Mouse (Mus musculus) liver, embryonic 12.5 days (tissue): ENCODE measurements around the gene Ston2. TPM values are rescaled to one million over a fixed set of nuclear protein-coding genes. Genes with fewer than 3 reads are reported as not detected.

Experiments
- ATAC-seq: fragments of 200-750 bp; cut with Nextera tagmentation; 2 replicates; pipeline ENCODE4 v1.8.0; 2017; ENCODE audit warnings: moderate number of reproducible peaks, mild to moderate bottlenecking, moderate library complexity
- H3K27ac ChIP-seq: fragments of 300-500 bp; sonication (generic); 2 replicates; pipeline ENCODE4 v1.5.1; 2016; ENCODE audit warnings: mild to moderate bottlenecking
- H3K27me3 ChIP-seq: fragments of 300-500 bp; sonication (generic); replicated peaks from 2 replicates; pipeline ENCODE4 v1.6.1; 2016; ENCODE audit warnings: mild to moderate bottlenecking, moderate library complexity
- H3K36me3 ChIP-seq: fragments of 300-500 bp; sonication (generic); 2 replicates; pipeline ENCODE4 v1.6.1; 2016; ENCODE audit warnings: mild to moderate bottlenecking, moderate library complexity
- H3K4me1 ChIP-seq: fragments of 300-500 bp; sonication (generic); 2 replicates; pipeline ENCODE4 v1.6.1; 2016
- H3K4me2 ChIP-seq: fragments of 300-500 bp; sonication (generic); 2 replicates; pipeline ENCODE4 v1.6.1; 2016; ENCODE audit warnings: mild to moderate bottlenecking, moderate library complexity
- H3K4me3 ChIP-seq: fragments of 300-500 bp; sonication (generic); 2 replicates; pipeline ENCODE4 v1.5.1; 2016; ENCODE audit warnings: mild to moderate bottlenecking, moderate library complexity
- H3K9ac ChIP-seq: fragments of 300-500 bp; sonication (generic); 2 replicates; pipeline ENCODE4 v1.6.1; 2016; ENCODE audit warnings: mild to moderate bottlenecking, moderate library complexity
- H3K9me3 ChIP-seq: fragments of 300-500 bp; sonication (generic); replicated peaks from 2 replicates; pipeline ENCODE4 v1.6.1; 2016; ENCODE audit warnings: mild to moderate bottlenecking, moderate library complexity
- WGBS: fragments of 180-500 bp; shearing (Covaris S2); methylation state at CpG from one replicate; pipeline ENCODE4 v1.1.7; 2016; ENCODE audit not compliant: insufficient replicate concordance; 5-methylcytosine and 5-hydroxymethylcytosine counted together
- polyA plus RNA-seq: library from polyadenylated mRNA; unstranded; fragments of >200 nt; fragmentation: Nextera tagmentation; extraction: Ambion mirVana; gene quantifications from 2 replicates; pipeline ENCODE4 v1.2.1, GENCODE M21; 2016

Ston2 gene
- polyA plus RNA-seq, 1 experiment from 2014 or later: 37.9 TPM

- H3K27ac ChIP-seq: no peak overlapping the region
- no peak overlapping the region for H3K4me3 ChIP-seq
- H3K4me2 ChIP-seq: no peak overlapping the region
- ATAC-seq: no peak
- 93% methylated on average over 7 of the region's 7 CpGs for WGBS
- peaks cover 47% of the 10 kb centered on the region for H3K36me3 ChIP-seq
- no peaks in the 10 kb centered on the region for H3K9me3 ChIP-seq
- no peaks in the 10 kb centered on the region for H3K27me3 ChIP-seq
- H3K4me1 ChIP-seq: peaks cover 20% of the 10 kb centered on the region
- no peak overlapping the region for H3K9ac ChIP-seq
Measured at GRCm38 (mm10) chr12:91713358-91713757, 74.8 kb downstream of the Ston2 start.

GRCm38 (mm10) chr12:91711655-91712054 is 76.5 kb downstream of the Ston2 start:
- no peak overlapping the region for H3K4me2 ChIP-seq
- H3K9me3 ChIP-seq: no peaks in the 10 kb centered on the region
- H3K27ac ChIP-seq: no peak overlapping the region
- ATAC-seq: no peak
- WGBS: 66% methylated on average over 4 of the region's 4 CpGs
- H3K27me3 ChIP-seq: no peaks in the 10 kb centered on the region
- peaks cover 32% of the 10 kb centered on the region for H3K4me1 ChIP-seq
- H3K4me3 ChIP-seq: no peak overlapping the region
- no peak overlapping the region for H3K9ac ChIP-seq
- peaks cover 64% of the 10 kb centered on the region for H3K36me3 ChIP-seq

DNA sequence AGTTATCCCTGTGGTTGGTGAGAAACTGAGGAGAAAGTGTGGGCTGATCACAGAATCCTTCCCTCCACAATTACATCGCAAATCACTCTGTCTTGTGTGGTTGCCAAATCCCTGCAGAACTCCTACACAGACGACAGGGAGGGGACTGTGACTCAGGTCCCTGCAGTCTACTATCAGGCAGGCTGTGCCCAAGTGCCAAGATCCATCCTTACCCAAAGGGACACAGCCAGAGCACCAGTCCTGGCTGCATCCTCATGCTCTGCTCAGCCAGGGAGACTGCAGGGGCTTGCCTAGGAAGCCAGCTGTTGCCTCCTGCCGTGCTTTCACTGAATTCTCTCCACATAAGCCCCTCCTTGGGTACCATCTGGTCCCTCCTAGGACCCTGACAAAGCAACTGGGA is 77.3 kb downstream of the Ston2 start:
- Histone ChIP-seq H3K9me3 (no peaks in the 10 kb centered on the region), H3K36me3 (peaks cover 71% of the 10 kb centered on the region), H3K4me3 (no peak overlapping the region), H3K27ac (no peak overlapping the region), H3K4me1 (peaks cover 32% of the 10 kb centered on the region), H3K4me2 (no peak overlapping the region), H3K27me3 (no peaks in the 10 kb centered on the region), H3K9ac (no peak overlapping the region)
- 68% methylated on average over 3 of the region's 3 CpGs for WGBS
- ATAC-seq: no peak

DNA sequence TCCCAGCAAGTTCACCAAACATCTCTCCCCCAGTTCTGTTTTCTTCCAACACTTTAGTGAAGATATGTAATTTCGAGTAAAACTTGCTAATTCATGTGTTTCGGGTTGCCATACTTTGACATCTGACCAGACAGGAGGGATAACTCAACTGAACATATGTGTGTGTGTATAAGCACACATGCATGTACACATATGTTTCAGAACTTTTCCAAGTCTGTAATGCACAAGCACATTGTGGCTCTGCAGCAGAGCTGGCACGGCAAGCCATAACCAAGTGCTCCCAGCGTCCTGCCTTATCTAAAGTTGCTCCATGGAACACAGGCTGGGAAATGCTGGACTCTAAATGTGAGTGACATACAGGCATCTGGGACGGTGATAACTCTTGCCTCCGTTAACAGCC is 78.6 kb downstream of the Ston2 start:
- H3K4me3 ChIP-seq: no peak overlapping the region
- no peak overlapping the region for H3K9ac ChIP-seq
- peak overlapping the region; percentile 57 for H3K27ac ChIP-seq
- H3K9me3 ChIP-seq: no peaks in the 10 kb centered on the region
- H3K4me2 ChIP-seq: no peak overlapping the region
- no peaks in the 10 kb centered on the region for H3K27me3 ChIP-seq
- H3K4me1 ChIP-seq: peaks cover 32% of the 10 kb centered on the region
- H3K36me3 ChIP-seq: peaks cover 78% of the 10 kb centered on the region
- 54% methylated on average over 6 of the region's 6 CpGs for WGBS
- no peak for ATAC-seq

GRCm38 (mm10) chr12:91709232-91709631 is 79.0 kb downstream of the Ston2 start:
- peaks cover 32% of the 10 kb centered on the region for H3K4me1 ChIP-seq
- H3K4me3 ChIP-seq: no peak overlapping the region
- 54% methylated on average over 4 of the region's 5 CpGs for WGBS
- no peak overlapping the region for H3K9ac ChIP-seq
- H3K27ac ChIP-seq: peak overlapping the region; percentile 57; the same call in 1 of the 2 replicates
- no peaks in the 10 kb centered on the region for H3K9me3 ChIP-seq
- H3K27me3 ChIP-seq: no peaks in the 10 kb centered on the region
- peaks cover 76% of the 10 kb centered on the region for H3K36me3 ChIP-seq
- peak; percentile 39 for ATAC-seq
- H3K4me2 ChIP-seq: no peak overlapping the region

GRCm38 (mm10) chr12:91707807-91708206 is 80.4 kb downstream of the Ston2 start:
- peaks cover 75% of the 10 kb centered on the region for H3K36me3 ChIP-seq
- no peaks in the 10 kb centered on the region for H3K27me3 ChIP-seq
- no peak overlapping the region for H3K4me2 ChIP-seq
- no peak overlapping the region for H3K4me3 ChIP-seq
- H3K9me3 ChIP-seq: no peaks in the 10 kb centered on the region
- H3K9ac ChIP-seq: no peak overlapping the region
- no peak overlapping the region for H3K27ac ChIP-seq
- no peak for ATAC-seq
- WGBS: 85% methylated on average over 4 of the region's 4 CpGs
- H3K4me1 ChIP-seq: peaks cover 32% of the 10 kb centered on the region

- H3K4me1 ChIP-seq: peaks cover 32% of the 10 kb centered on the region
- no peak overlapping the region for H3K9ac ChIP-seq
- peaks cover 71% of the 10 kb centered on the region for H3K36me3 ChIP-seq
- no peak overlapping the region for H3K4me3 ChIP-seq
- 90% methylated on average over 5 of the region's 5 CpGs for WGBS
- ATAC-seq: no peak
- no peaks in the 10 kb centered on the region for H3K27me3 ChIP-seq
- H3K4me2 ChIP-seq: no peak overlapping the region
- no peak overlapping the region for H3K27ac ChIP-seq
- H3K9me3 ChIP-seq: no peaks in the 10 kb centered on the region
Measured at GRCm38 (mm10) chr12:91703533-91703932, 84.7 kb downstream of the Ston2 start.

DNA sequence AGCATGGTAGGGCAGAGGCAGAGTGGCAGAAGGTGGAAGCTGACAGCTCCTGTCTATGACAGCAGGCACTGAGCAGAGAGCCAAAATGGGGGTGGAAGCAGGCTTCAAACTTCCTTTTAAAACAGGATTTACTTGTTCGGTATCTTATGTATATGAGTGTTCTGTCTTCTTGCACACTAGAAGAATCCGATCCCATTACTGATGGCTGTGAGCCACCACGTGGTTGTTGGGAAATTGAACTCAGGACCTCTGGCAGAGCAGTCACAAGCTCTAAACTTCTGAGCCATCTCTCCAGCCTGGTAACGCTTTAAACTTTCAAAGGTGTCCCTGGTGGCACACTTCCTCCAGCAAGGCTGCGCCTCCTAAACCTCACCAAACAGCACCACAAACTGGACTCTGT is 85.4 kb downstream of the Ston2 start:
- no peak for ATAC-seq
- Histone ChIP-seq H3K4me3 (no peak overlapping the region), H3K9me3 (no peaks in the 10 kb centered on the region), H3K9ac (no peak overlapping the region), H3K4me1 (peaks cover 30% of the 10 kb centered on the region), H3K27me3 (no peaks in the 10 kb centered on the region), H3K27ac (no peak overlapping the region), H3K4me2 (no peak overlapping the region), H3K36me3 (peaks cover 71% of the 10 kb centered on the region)
- WGBS: 83% methylated on average over 5 of the region's 5 CpGs

GRCm38 (mm10) chr12:91699451-91700141 is 88.6 kb downstream of the Ston2 start:
- Histone ChIP-seq H3K27ac (no peak overlapping the region), H3K4me3 (no peak overlapping the region), H3K9ac (no peak overlapping the region), H3K4me1 (peaks cover 23% of the 10 kb centered on the region), H3K4me2 (no peak overlapping the region), H3K9me3 (no peaks in the 10 kb centered on the region), H3K36me3 (peaks cover 50% of the 10 kb centered on the region), H3K27me3 (no peaks in the 10 kb centered on the region)
- WGBS: 70% methylated on average over 7 of the region's 7 CpGs
- peak; percentile 66; the same call in 1 of the 2 replicates for ATAC-seq

DNA sequence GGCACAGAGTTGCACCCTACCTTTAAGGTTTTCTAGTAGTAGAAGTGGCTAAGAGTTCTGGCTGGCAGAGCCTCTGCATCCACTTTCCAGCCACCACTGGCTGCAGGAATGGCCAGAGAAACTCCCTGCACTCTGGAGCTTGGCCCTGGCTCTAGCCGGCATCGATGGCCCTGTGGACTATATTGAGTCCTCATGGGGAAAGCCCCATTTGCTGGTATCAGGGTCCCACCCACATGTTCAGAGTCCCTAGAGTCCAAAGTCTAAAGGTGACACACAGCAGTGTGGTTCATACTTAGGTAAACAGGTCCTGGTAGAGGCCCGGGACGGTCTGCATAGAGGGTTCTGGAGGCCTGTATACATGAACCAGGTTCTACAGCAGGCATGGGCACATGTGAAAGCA is 92.0 kb downstream of the Ston2 start:
- H3K4me2 ChIP-seq: no peak overlapping the region
- no peak overlapping the region for H3K4me3 ChIP-seq
- 79% methylated on average over 4 of the region's 4 CpGs for WGBS
- peaks cover 24% of the 10 kb centered on the region for H3K36me3 ChIP-seq
- ATAC-seq: peak; percentile 77
- no peak overlapping the region for H3K27ac ChIP-seq
- no peak overlapping the region for H3K9ac ChIP-seq
- peaks cover 28% of the 10 kb centered on the region for H3K4me1 ChIP-seq
- H3K27me3 ChIP-seq: no peaks in the 10 kb centered on the region
- H3K9me3 ChIP-seq: no peaks in the 10 kb centered on the region

GRCm38 (mm10) chr12:91695761-91696160 is 92.4 kb downstream of the Ston2 start:
- WGBS: 88% methylated on average over 4 of the region's 4 CpGs
- Histone ChIP-seq H3K9ac (no peak overlapping the region), H3K4me1 (peaks cover 28% of the 10 kb centered on the region), H3K36me3 (peaks cover 21% of the 10 kb centered on the region), H3K4me3 (no peak overlapping the region), H3K9me3 (no peaks in the 10 kb centered on the region), H3K27me3 (no peaks in the 10 kb centered on the region), H3K27ac (no peak overlapping the region), H3K4me2 (no peak overlapping the region)
- no peak for ATAC-seq

- no peak overlapping the region for H3K4me3 ChIP-seq
- WGBS: 79% methylated on average over 4 of the region's 4 CpGs
- H3K9ac ChIP-seq: no peak overlapping the region
- no peaks in the 10 kb centered on the region for H3K9me3 ChIP-seq
- peaks cover 21% of the 10 kb centered on the region for H3K36me3 ChIP-seq
- no peak overlapping the region for H3K27ac ChIP-seq
- no peak overlapping the region for H3K4me2 ChIP-seq
- H3K27me3 ChIP-seq: no peaks in the 10 kb centered on the region
- peaks cover 20% of the 10 kb centered on the region for H3K4me1 ChIP-seq
- ATAC-seq: no peak
Measured at GRCm38 (mm10) chr12:91694748-91695147, 93.4 kb downstream of the Ston2 start.

GRCm38 (mm10) chr12:91693566-91693965 is 94.6 kb downstream of the Ston2 start:
- WGBS: 90% methylated on average over 7 of the region's 7 CpGs
- no peak overlapping the region for H3K4me3 ChIP-seq
- ATAC-seq: no peak

More at GRCm38 (mm10) chr12:91693566-91693965, 94.6 kb downstream of the Ston2 start:
- peaks cover 16% of the 10 kb centered on the region for H3K36me3 ChIP-seq
- no peak overlapping the region for H3K4me2 ChIP-seq
- H3K9ac ChIP-seq: no peak overlapping the region
- H3K27ac ChIP-seq: no peak overlapping the region
- no peaks in the 10 kb centered on the region for H3K27me3 ChIP-seq
- peaks cover 10% of the 10 kb centered on the region for H3K4me1 ChIP-seq
- no peaks in the 10 kb centered on the region for H3K9me3 ChIP-seq
